Mouse (Mus musculus) forebrain, embryonic 11.5 days (tissue): ENCODE data around the gene Ilf2. TPM values are rescaled to one million over a fixed set of nuclear protein-coding genes. Genes with fewer than 3 reads are reported as not detected.

ENCODE experiments used
- ATAC-seq: fragments of 200-750 bp; cut with Nextera tagmentation; replicated peaks from 2 replicates; pipeline ENCODE4 v1.8.0; 2017; ENCODE audit warnings: moderate TSS enrichment; ENCODE audit not compliant: low FRiP score
- DNase-seq: peaks from one replicate; pipeline ENCODE4 v3.0.0-alpha.2; 2017; ENCODE audit warnings: low spot score
- H3K27ac ChIP-seq: fragments of 300-500 bp; sonication (generic); 2 replicates; pipeline ENCODE4 v1.5.1; 2014; ENCODE audit warnings: low read depth, low read length
- H3K27me3 ChIP-seq: fragments of 300-500 bp; sonication (generic); 2 replicates; pipeline ENCODE4 v1.6.1; 2014; ENCODE audit warnings: mild to moderate bottlenecking, low read length, mixed read lengths; ENCODE audit not compliant: control insufficient read depth, insufficient read depth
- H3K36me3 ChIP-seq: fragments of 300-500 bp; sonication (generic); 2 replicates; pipeline ENCODE4 v1.6.1; 2014; ENCODE audit warnings: mild to moderate bottlenecking, low read length, moderate library complexity, mixed read lengths; ENCODE audit not compliant: control insufficient read depth, insufficient read depth
- H3K4me1 ChIP-seq: fragments of 300-500 bp; sonication (generic); replicated peaks from 2 replicates; pipeline ENCODE4 v1.6.1; 2014; ENCODE audit warnings: low read length, mixed read lengths; ENCODE audit not compliant: control insufficient read depth, insufficient read depth
- H3K4me2 ChIP-seq: fragments of 300-500 bp; sonication (generic); 2 replicates; pipeline ENCODE4 v1.6.1; 2014; ENCODE audit warnings: low read depth, mild to moderate bottlenecking, low read length, moderate library complexity, mixed read lengths; ENCODE audit not compliant: severe bottlenecking
- H3K4me3 ChIP-seq: fragments of 300-500 bp; sonication (generic); 2 replicates; pipeline ENCODE4 v1.5.1; 2014; ENCODE audit warnings: low read depth, low read length
- H3K9ac ChIP-seq: fragments of 300-500 bp; sonication (generic); 2 replicates; pipeline ENCODE4 v1.6.1; 2014; ENCODE audit warnings: low read length
- H3K9me3 ChIP-seq: fragments of 300-500 bp; sonication (generic); 2 replicates; pipeline ENCODE4 v1.6.1; 2016; ENCODE audit warnings: low read length, mixed read lengths; ENCODE audit not compliant: control insufficient read depth
- WGBS: fragments of 180-500 bp; shearing (Covaris S2); extraction: QIAGEN DNeasy Blood & Tissue Kit; methylation state at CpG from one replicate; pipeline ENCODE4 v1.1.7; 2014; 5-methylcytosine and 5-hydroxymethylcytosine counted together
- polyA plus RNA-seq: library from polyadenylated mRNA; unstranded; fragments of >200 nt; fragmentation: Nextera tagmentation; extraction: Ambion mirVana; gene quantifications from 2 replicates; pipeline ENCODE4 v1.2.1, GENCODE M21; 2014

The Ilf2 gene
- polyA plus RNA-seq, result 365 and 366 TPM in 2 replicates

DNA sequence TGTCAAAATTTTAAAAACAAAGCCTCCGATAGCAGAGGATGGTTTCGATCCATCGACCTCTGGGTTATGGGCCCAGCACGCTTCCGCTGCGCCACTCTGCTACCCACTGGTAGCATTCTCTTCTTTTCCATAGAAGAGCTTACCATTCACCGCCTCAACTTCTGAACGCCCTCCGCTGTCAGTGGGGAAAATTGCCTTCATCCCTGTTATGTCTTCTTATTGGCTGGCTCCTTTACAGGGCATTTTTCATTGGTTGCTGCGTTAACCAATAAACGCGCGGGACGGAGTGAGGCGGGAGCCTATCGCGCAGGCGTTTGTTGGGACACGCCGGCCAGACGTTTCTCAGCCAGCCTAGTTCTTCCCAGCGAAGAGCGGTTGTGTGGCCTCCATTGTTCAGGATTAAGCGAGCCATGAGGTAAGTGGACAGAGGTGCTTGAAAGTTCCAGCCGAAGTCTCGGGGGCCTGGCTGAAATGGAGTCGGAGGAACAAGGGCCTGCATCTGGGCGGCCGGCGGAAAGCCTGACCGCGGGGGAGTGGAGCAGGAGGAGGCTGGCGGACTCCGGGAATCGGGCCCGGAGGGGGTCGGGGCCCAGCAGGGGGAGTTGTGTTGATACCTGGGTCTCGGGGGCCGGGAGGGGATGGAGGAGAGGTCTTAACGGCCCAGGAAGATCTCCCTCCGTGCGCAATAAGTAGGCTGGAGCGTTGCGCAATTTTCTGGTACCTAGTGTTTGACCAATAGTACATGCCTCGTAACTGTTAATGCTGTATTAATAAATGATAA, at the start of gene Ilf2:
TSS of gene Ilf2 (plus strand) at position 296 of the 781 bp plus-strand sequence.
- Histone ChIP-seq H3K27me3 (no peaks in the 10 kb centered on the region), H3K9ac (peak within 1 kb of the TSS; percentile 93), H3K9me3 (no peaks in the 10 kb centered on the region), H3K4me3 (peak within 1 kb of the TSS; percentile 83), H3K4me1 (peaks cover 3% of the 10 kb centered on the region; the same call in 1 of the 2 replicates), H3K36me3 (peaks cover 10% of the 10 kb centered on the region; the same call in 1 of the 2 replicates), H3K27ac (peak within 1 kb of the TSS; percentile 90), H3K4me2 (peak within 1 kb of the TSS; percentile 85)
- DNase-seq (peak; percentile 97), ATAC-seq (peak; percentile 100)
- WGBS, result under 1% methylated on average over 45 of the region's 45 CpGs

DNA sequence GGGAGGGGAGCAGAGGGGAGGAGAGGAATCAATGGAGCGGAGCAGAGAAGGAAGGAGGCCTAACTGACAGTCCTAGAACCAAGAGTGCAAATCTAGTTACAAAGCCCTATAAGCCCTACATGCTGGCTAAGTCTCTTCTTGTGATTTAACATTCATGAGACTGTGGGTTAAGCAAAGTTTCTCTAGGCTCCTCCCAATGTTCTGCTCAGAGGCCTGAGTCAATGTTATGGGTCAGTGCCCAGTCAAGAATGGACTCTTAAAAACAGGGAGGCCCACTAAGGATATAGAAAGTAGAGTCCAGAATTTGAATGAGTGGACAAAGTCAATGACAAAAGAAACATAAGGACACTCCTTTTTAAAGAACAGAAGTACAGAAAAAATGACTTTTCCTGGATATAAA, 48.4 kb upstream of the Ilf2 start:
- H3K27me3 ChIP-seq, result no peaks in the 10 kb centered on the region
- WGBS, result 69% methylated on average over 1 of the region's 1 CpGs
- no peak overlapping the region for H3K4me2 ChIP-seq
- H3K27ac ChIP-seq, result no peak overlapping the region
- no peak overlapping the region for H3K9ac ChIP-seq
- no peaks in the 10 kb centered on the region for H3K9me3 ChIP-seq
- ATAC-seq, result no peak
- H3K4me3 ChIP-seq, result no peak overlapping the region
- H3K36me3 ChIP-seq, result no peaks in the 10 kb centered on the region
- H3K4me1 ChIP-seq, result peaks cover 9% of the 10 kb centered on the region; the same call in 1 of the 2 replicates
- no peak for DNase-seq

DNA sequence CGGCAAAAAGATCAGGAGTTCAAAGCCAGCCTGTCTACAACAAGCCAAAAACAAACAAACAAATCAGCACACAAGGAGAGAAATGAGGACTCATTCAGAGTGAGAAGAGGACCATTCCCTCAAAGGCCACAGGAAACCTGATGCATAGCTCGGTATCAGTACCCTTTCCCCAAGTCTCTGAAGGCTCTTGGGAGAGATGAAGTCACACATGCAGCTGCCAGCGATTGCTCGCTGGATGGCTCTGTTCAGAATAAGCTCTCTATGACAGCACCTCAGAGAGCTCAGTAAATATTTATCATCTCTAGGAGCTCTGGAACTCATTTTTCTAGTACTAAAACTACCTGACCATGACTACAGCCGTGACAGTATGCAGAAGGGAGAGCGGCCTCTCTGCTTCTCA, 47.7 kb upstream of the Ilf2 start:
- no peak overlapping the region for H3K4me3 ChIP-seq
- H3K9ac ChIP-seq, result no peak overlapping the region
- ATAC-seq, result no peak
- H3K4me1 ChIP-seq, result peaks cover 9% of the 10 kb centered on the region; the same call in 1 of the 2 replicates
- DNase-seq, result no peak
- H3K36me3 ChIP-seq, result no peaks in the 10 kb centered on the region
- no peaks in the 10 kb centered on the region for H3K9me3 ChIP-seq
- no peak overlapping the region for H3K4me2 ChIP-seq
- 91% methylated on average over 6 of the region's 6 CpGs for WGBS
- H3K27me3 ChIP-seq, result no peaks in the 10 kb centered on the region
- no peak overlapping the region for H3K27ac ChIP-seq

DNA sequence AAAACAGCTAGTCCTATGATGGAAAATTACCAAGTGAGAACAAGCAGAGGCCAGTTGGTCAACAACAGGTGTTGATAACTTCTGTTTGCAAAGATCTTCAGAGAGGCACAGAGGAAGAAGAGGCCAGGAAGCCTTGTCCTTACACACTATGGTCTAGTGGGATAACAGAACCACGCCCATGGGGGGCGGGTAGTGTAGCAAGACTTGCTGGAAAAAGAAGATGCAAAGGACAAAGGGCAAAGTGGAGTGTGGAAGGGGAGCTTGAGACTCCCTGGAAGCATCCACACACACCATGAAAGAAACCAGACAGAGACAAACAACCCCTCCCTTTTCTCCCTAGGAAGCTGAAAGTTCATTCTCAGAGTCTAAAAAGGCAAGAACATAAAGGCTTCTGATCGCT, 46.4 kb upstream of the Ilf2 start:
- peaks cover 12% of the 10 kb centered on the region; the same call in 1 of the 2 replicates for H3K4me1 ChIP-seq
- no peaks in the 10 kb centered on the region for H3K36me3 ChIP-seq
- ATAC-seq (no peak), DNase-seq (no peak)
- H3K27ac ChIP-seq, result no peak overlapping the region
- no peaks in the 10 kb centered on the region for H3K27me3 ChIP-seq
- 99% methylated on average over 3 of the region's 3 CpGs for WGBS
- H3K4me2 ChIP-seq, result no peak overlapping the region
- no peak overlapping the region for H3K4me3 ChIP-seq
- H3K9ac ChIP-seq, result no peak overlapping the region
- no peaks in the 10 kb centered on the region for H3K9me3 ChIP-seq

DNA sequence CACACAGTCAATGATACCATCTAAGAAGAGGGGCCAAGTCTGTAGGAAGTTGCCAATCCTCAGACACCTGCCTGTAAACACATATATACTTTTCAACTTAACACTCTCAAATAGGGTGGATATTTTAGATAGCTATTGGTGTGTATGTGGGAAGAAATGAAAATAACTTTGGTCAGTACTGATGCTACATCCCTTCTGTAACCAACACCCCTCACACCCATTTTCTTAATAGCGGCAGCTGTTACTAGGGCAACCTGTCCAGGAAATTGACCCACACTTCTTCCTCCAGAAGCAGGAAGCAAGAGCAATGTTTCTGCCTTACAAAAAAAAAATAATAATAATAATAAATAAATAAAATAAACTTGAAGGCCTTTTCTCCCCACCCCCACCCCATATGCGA, 43.6 kb upstream of the Ilf2 start:
- ATAC-seq (no peak), DNase-seq (no peak)
- Histone ChIP-seq H3K4me3 (peak overlapping the region; percentile 75), H3K9me3 (no peaks in the 10 kb centered on the region), H3K4me1 (peaks cover 12% of the 10 kb centered on the region; the same call in 1 of the 2 replicates), H3K4me2 (peak overlapping the region; percentile 78), H3K9ac (peak overlapping the region; percentile 96), H3K27ac (no peak overlapping the region), H3K36me3 (no peaks in the 10 kb centered on the region), H3K27me3 (no peaks in the 10 kb centered on the region)
- 22% methylated on average over 2 of the region's 2 CpGs for WGBS

DNA sequence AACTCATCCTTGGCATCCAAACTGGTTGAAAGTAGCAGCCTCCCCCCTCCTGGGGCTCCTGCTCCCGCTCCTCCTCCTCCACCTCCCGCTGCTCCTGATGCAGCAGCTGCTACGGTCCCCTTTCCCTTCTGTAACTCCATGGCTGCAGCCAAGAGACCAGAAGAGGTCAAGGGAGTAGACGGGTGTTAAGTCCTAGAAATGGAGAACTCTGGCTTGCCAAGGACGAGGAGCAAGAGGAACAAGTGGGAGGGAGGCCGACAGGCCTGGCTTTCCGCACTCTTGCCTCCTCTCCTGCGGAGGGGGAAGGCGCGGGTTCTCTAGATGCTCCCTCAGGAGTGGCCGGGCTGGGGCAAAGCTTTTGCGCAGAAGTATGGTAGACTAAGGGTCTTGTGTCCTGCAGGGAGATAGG, 43.1 kb upstream of the Ilf2 start:
- ATAC-seq, result peak; percentile 40
- peak; percentile 55 for DNase-seq
- no peaks in the 10 kb centered on the region for H3K27me3 ChIP-seq
- peak overlapping the region; percentile 96 for H3K9ac ChIP-seq
- H3K27ac ChIP-seq, result peak overlapping the region; percentile 92
- WGBS, result 0% methylated on average over 12 of the region's 12 CpGs
- H3K9me3 ChIP-seq, result no peaks in the 10 kb centered on the region
- no peaks in the 10 kb centered on the region for H3K36me3 ChIP-seq
- H3K4me2 ChIP-seq, result peak overlapping the region; percentile 78
- H3K4me3 ChIP-seq, result peak overlapping the region; percentile 75
- H3K4me1 ChIP-seq, result peaks cover 12% of the 10 kb centered on the region; the same call in 1 of the 2 replicates

DNA sequence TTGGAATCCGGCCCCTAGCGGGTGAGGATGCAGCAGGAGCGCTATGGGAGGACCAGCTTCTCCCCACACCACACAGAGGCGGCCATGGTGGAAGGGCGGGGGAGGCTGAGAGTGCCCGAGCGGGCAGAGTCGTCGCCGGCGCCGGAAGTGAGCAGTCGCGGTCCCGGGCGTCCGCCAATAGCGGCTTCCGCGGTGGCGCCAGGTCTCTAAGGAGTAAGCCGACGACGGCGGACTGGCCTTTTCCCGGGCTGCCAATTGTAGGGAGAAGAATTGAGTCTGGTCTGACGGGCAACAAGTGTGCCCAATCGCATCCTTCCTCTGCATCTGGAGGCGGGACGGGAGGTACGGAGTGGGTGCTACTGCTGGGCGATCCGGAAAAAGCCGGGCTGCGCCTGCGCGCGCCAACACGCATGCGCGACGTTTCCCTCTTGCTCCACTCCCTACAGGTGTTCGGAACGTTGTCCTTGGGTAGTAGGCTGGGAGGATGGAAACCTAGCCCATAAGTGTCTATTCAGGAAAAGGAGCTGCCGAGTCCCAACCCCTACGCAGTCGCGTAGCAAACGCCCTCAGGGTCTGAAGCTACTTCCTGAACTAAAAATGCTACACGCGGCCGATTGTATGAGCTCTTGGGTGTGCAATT, 42.4 kb upstream of the Ilf2 start, which contains the start of gene Ints3:
TSS of gene Ints3 (minus strand) at position 242 of the 640 bp plus-strand sequence.
- peak; percentile 99 for ATAC-seq
- Histone ChIP-seq H3K4me3 (peak within 1 kb of the TSS; percentile 75), H3K9ac (peak within 1 kb of the TSS; percentile 96), H3K27ac (peak within 1 kb of the TSS; percentile 92), H3K36me3 (no peaks in the 10 kb centered on the region), H3K9me3 (no peaks in the 10 kb centered on the region), H3K4me1 (peaks cover 12% of the 10 kb centered on the region; the same call in 1 of the 2 replicates), H3K27me3 (no peaks in the 10 kb centered on the region), H3K4me2 (peak within 1 kb of the TSS; percentile 78)
- under 1% methylated on average over 52 of the region's 52 CpGs for WGBS
- peak; percentile 98 for DNase-seq

DNA sequence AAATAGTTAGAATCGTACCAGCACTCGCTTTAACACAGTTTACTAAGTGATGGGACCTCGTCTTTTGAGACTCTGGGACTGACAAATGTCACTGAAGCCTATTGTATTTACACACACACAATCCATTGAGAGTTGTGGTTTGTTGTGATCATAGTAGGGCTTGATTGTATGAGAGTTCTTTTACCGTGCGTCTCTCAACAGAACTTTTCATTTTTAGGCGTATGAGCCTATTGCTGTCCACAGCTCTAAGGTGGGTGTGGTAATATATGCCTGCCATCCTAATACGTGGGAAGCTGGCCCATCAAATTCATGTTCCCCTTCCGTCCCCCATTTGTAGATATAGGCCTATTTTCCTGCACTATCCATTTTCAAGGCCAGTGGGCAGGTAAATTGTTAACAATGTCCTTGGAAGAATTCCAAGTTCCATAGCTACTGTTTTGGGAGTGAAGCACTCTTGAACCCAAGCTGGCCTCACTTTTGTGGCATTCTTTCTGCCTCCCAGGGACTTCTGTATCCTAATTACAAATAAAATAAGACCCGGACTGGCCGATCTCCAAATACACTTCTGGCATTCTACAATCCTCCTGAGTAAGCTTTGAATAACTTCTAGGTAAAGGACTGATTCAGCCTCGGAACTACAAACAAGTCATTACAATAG, 41.7 kb upstream of the Ilf2 start:
- 62% methylated on average over 11 of the region's 11 CpGs for WGBS
- Histone ChIP-seq H3K27me3 (no peaks in the 10 kb centered on the region), H3K4me3 (peak overlapping the region; percentile 75), H3K4me1 (peaks cover 12% of the 10 kb centered on the region; the same call in 1 of the 2 replicates), H3K9ac (peak overlapping the region; percentile 63), H3K27ac (peak overlapping the region; percentile 26; the same call in 1 of the 2 replicates), H3K4me2 (peak overlapping the region; percentile 78), H3K9me3 (no peaks in the 10 kb centered on the region), H3K36me3 (no peaks in the 10 kb centered on the region)
- ATAC-seq, result no peak; the same call in 1 of the 2 replicates
- no peak for DNase-seq
